Mouse (Mus musculus): ENCODE results near the gene Fat1. TPM values are rescaled to one million over a fixed set of nuclear protein-coding genes. Genes with fewer than 3 reads are reported as not detected.

Gene Fat1
- total RNA-seq (2012; rRNA removed), result under 0.01 TPM in 2 replicates
- polyA plus RNA-seq (2012; ENCODE audit: insufficient read depth in 1 of 2, insufficient read length in 2 of 2, low read depth in 1 of 2, low replicate concordance in 2 of 2, missing spikeins in 1 of 2), result not detected

GRCm38 (mm10) chr8:44934850-44935497, at the start of gene Fat1:
Fat1 (plus strand) TSS chr8:44935447.
- H3K36me3 ChIP-seq (ENCODE audit: control insufficient read depth in 1 of 2, insufficient read depth in 2 of 2, low read length in 2 of 2), result no peaks in the 10 kb centered on the region
- H3K4me1 ChIP-seq (ENCODE audit: control insufficient read depth in 1 of 2, insufficient read depth in 2 of 2, low read length in 2 of 2), result no peaks in the 10 kb centered on the region
- H3K79me2 ChIP-seq (ENCODE audit: control insufficient read depth, insufficient read depth, low read length, poor library complexity), result no peaks in the 10 kb centered on the region
- no peak within 1 kb of the TSS for H3K27ac ChIP-seq (ENCODE audit: control insufficient read depth, low read depth, low read length)
- H3K27me3 ChIP-seq (ENCODE audit: control insufficient read depth in 1 of 2, insufficient read depth in 2 of 2, low read length in 2 of 2), result no peaks in the 10 kb centered on the region
- no peak within 1 kb of the TSS for H3K4me3 ChIP-seq (ENCODE audit: control insufficient read depth in 1 of 2, insufficient read depth in 1 of 2, low read depth in 2 of 2, low read length in 2 of 2)
- H3K9me3 ChIP-seq (replicated peaks; ENCODE audit: insufficient read depth, low read length), result no peaks in the 10 kb centered on the region
- TF ChIP-seq POLR2AphosphoS5 (IDR thresholded peaks at IDR 0.05; ENCODE audit: borderline replicate concordance, low read depth, low read length), result no peak
- no peak for TF ChIP-seq RCOR1 (IDR thresholded peaks at IDR 0.05; ENCODE audit: low read depth, low read length)
- no peak for TF ChIP-seq USF1 (IDR thresholded peaks at IDR 0.05; ENCODE audit: low read depth, low read length)
- TF ChIP-seq NELFE (IDR thresholded peaks at IDR 0.05; ENCODE audit: low read depth, low read length), result no peak
- DNase-seq (ENCODE audit: low read depth, low spot score), result no peak
- no peak within 1 kb of the TSS for H3K9ac ChIP-seq (ENCODE audit: control insufficient read depth, low read depth, low read length, poor library complexity, severe bottlenecking)

- H3K36me3 ChIP-seq (ENCODE audit: control insufficient read depth in 1 of 2, insufficient read depth in 2 of 2, low read length in 2 of 2), result no peaks in the 10 kb centered on the region
- TF ChIP-seq TCF12 (IDR thresholded peaks at IDR 0.05; ENCODE audit: low read depth, low read length) (no peak), MYC (IDR thresholded peaks at IDR 0.05; ENCODE audit: low read depth, low read length) (no peak), NRF1 (IDR thresholded peaks at IDR 0.05; ENCODE audit: insufficient read depth, low read depth, low read length, poor library complexity, severe bottlenecking) (no peak), MYB (IDR thresholded peaks at IDR 0.05; ENCODE audit: low read depth, low read length) (no peak), ZKSCAN1 (IDR thresholded peaks at IDR 0.05; ENCODE audit: low read depth, low read length) (no peak), GATA1 (IDR thresholded peaks at IDR 0.05; ENCODE audit: low read depth, low read length) (no peak), SMC3 (IDR thresholded peaks at IDR 0.05; ENCODE audit: low read depth, low read length) (no peak), HCFC1 (IDR thresholded peaks at IDR 0.05; ENCODE audit: low read depth, low read length) (no peak), CTCF (IDR thresholded peaks at IDR 0.05 in 2 of 3, conservative IDR thresholded peaks at IDR 0.05 in 1 of 3; ENCODE audit: control insufficient read depth in 1 of 3, insufficient read depth in 1 of 3, low read depth in 2 of 3, low read length in 3 of 3, poor library complexity in 1 of 3, severe bottlenecking in 1 of 3) (no peak), BHLHE40 (IDR thresholded peaks at IDR 0.05; ENCODE audit: borderline replicate concordance, low read depth, low read length) (no peak), SIN3A (IDR thresholded peaks at IDR 0.05; ENCODE audit: low read length) (no peak), TAL1 (IDR thresholded peaks at IDR 0.05; ENCODE audit: low read length) (no peak), POLR2AphosphoS2 (IDR thresholded peaks at IDR 0.05; ENCODE audit: low read length) (no peak), RAD21 (IDR thresholded peaks at IDR 0.05; ENCODE audit: low read depth, low read length) (no peak), GABPA (IDR thresholded peaks at IDR 0.05; ENCODE audit: low read depth, low read length) (no peak), USF1 (IDR thresholded peaks at IDR 0.05; ENCODE audit: low read depth, low read length) (no peak), ZC3H11A (IDR thresholded peaks at IDR 0.05; ENCODE audit: low read depth, low read length) (no peak), UBTF (IDR thresholded peaks at IDR 0.05; ENCODE audit: borderline replicate concordance, insufficient read depth, low read depth, low read length) (no peak), ZMIZ1 (IDR thresholded peaks at IDR 0.05; ENCODE audit: low read depth, low read length) (no peak)
- H3K9me3 ChIP-seq (replicated peaks; ENCODE audit: insufficient read depth, low read length), result no peaks in the 10 kb centered on the region
- no peaks in the 10 kb centered on the region for H3K4me1 ChIP-seq (ENCODE audit: control insufficient read depth in 1 of 2, insufficient read depth in 2 of 2, low read length in 2 of 2)
- H3K79me2 ChIP-seq (ENCODE audit: control insufficient read depth, insufficient read depth, low read length, poor library complexity), result no peaks in the 10 kb centered on the region
- no peaks in the 10 kb centered on the region for H3K27me3 ChIP-seq (ENCODE audit: control insufficient read depth in 1 of 2, insufficient read depth in 2 of 2, low read length in 2 of 2)
- DNase-seq (ENCODE audit: low read depth, low spot score), result no peak
- H3K4me3 ChIP-seq (ENCODE audit: control insufficient read depth in 1 of 2, insufficient read depth in 1 of 2, low read depth in 2 of 2, low read length in 2 of 2), result no peak overlapping the region
- H3K27ac ChIP-seq (ENCODE audit: control insufficient read depth, low read depth, low read length), result no peak overlapping the region
- no peak overlapping the region for H3K9ac ChIP-seq (ENCODE audit: control insufficient read depth, low read depth, low read length, poor library complexity, severe bottlenecking)
Observed at GRCm38 (mm10) chr8:44894626-44895025, 40.6 kb upstream of the Fat1 start.
